Mouse (Mus musculus): ENCODE results near the gene 1600015I10Rik.

DNA sequence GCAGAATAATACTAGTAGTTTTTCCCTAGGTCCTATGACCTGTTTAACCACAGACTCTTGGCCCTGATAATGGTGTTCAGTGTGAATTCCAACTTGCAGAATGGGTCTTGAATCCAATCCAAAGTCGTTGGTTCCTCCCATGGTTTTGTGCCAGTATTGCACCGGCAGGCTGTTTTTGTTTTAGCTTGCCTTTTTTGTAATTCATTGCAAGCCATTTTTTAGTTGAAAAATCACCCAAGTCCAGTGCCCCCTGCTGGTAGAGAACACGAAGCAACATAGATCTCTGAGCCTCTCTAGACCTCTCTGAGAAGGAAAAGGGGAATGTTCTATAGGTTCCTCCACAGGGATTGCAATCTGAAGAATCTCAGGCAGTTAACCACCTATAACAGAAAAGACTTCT, 17.7 kb upstream of the 1600015I10Rik start:
- TF ChIP-seq CTCF (IDR thresholded peaks at IDR 0.05; ENCODE audit: low read depth, low read length) (0 out of 2 replicates have a peak, but pooled peaks have one; percentile 13), TAL1 (conservative IDR thresholded peaks at IDR 0.05; ENCODE audit: low read depth, low read length) (no peak), GATA2 (IDR thresholded peaks at IDR 0.05; ENCODE audit: borderline replicate concordance, low read depth, low read length) (no peak)

All from G1E (cell line).